Mouse (Mus musculus): Measurements from ENCODE around the gene Fcamr.

Gene Fcamr

GRCm38 (mm10) chr1:130800602-130801001 is at the start of gene Fcamr:
Fcamr (plus strand) TSS chr1:130800902.
- DNase-seq = no peak

- DNase-seq = no peak
Measured at GRCm38 (mm10) chr1:130759689-130760088, 41.0 kb upstream of the Fcamr start.

- no peak for DNase-seq
Measured at GRCm38 (mm10) chr1:130761597-130761996, 39.1 kb upstream of the Fcamr start.

GRCm38 (mm10) chr1:130762045-130762760 is 38.5 kb upstream of the Fcamr start:
- DNase-seq = no peak

GRCm38 (mm10) chr1:130764027-130764461 is 36.7 kb upstream of the Fcamr start:
- no peak for DNase-seq

GRCm38 (mm10) chr1:130767066-130767465 is 33.6 kb upstream of the Fcamr start:
- peak in 1 of 2 experiments; percentile 30 for DNase-seq

- no peak for DNase-seq
Measured at GRCm38 (mm10) chr1:130769925-130770324, 30.8 kb upstream of the Fcamr start.

GRCm38 (mm10) chr1:130770487-130770886 is 30.2 kb upstream of the Fcamr start:
- no peak for DNase-seq

- DNase-seq = no peak
Measured at GRCm38 (mm10) chr1:130770981-130771494, 29.7 kb upstream of the Fcamr start.

GRCm38 (mm10) chr1:130775234-130775633 is 25.5 kb upstream of the Fcamr start:
- no peak for DNase-seq

GRCm38 (mm10) chr1:130775691-130776331 is 24.9 kb upstream of the Fcamr start:
- DNase-seq = no peak

GRCm38 (mm10) chr1:130776645-130777044 is 24.1 kb upstream of the Fcamr start:
- DNase-seq = no peak

- DNase-seq = no peak
Measured at GRCm38 (mm10) chr1:130779867-130780266, 20.8 kb upstream of the Fcamr start.

GRCm38 (mm10) chr1:130784054-130784453 is 16.6 kb upstream of the Fcamr start:
- peak; percentile 32 to 38 for DNase-seq

- DNase-seq = peak in 1 of 2 experiments; percentile 20
Measured at GRCm38 (mm10) chr1:130787001-130787400, 13.7 kb upstream of the Fcamr start.

- no peak for DNase-seq
Measured at GRCm38 (mm10) chr1:130789512-130790451, 10.9 kb upstream of the Fcamr start.

- no peak for DNase-seq
Measured at GRCm38 (mm10) chr1:130795331-130795730, 5.4 kb upstream of the Fcamr start.

GRCm38 (mm10) chr1:130796967-130797684 is 3.6 kb upstream of the Fcamr start:
- DNase-seq = peak; percentile 87 to 92

- no peak for DNase-seq
Measured at GRCm38 (mm10) chr1:130798037-130798436, 2.7 kb upstream of the Fcamr start.

GRCm38 (mm10) chr1:130798551-130798950 is 2.2 kb upstream of the Fcamr start:
- DNase-seq = no peak

GRCm38 (mm10) chr1:130799399-130799798 is 1.3 kb upstream of the Fcamr start:
- no peak for DNase-seq

GRCm38 (mm10) chr1:130801511-130801910 is 809 bp downstream of the Fcamr start:
- DNase-seq = no peak
